Mouse (Mus musculus): ENCODE measurements at regions not wholly inside any gene's neighbourhood (a gene's known extent, or its start where the extent isn't known, plus 50 kb on each side); places are given as distances from the start of the nearest gene placed in this dataset.

- TF ChIP-seq POLR2A (IDR thresholded peaks at IDR 0.05; ENCODE audit: borderline replicate concordance, low read depth, low read length) (no peak), CTCF (IDR thresholded peaks at IDR 0.05; ENCODE audit: low read depth, low read length) (no peak)
- H3K4me1 ChIP-seq (ENCODE audit: control insufficient read depth, insufficient read depth, low read length): no peaks in the 10 kb centered on the region
Measured at GRCm38 (mm10) chr3:130962701-130963472, 147.4 kb upstream of the Lef1 start.

DNA sequence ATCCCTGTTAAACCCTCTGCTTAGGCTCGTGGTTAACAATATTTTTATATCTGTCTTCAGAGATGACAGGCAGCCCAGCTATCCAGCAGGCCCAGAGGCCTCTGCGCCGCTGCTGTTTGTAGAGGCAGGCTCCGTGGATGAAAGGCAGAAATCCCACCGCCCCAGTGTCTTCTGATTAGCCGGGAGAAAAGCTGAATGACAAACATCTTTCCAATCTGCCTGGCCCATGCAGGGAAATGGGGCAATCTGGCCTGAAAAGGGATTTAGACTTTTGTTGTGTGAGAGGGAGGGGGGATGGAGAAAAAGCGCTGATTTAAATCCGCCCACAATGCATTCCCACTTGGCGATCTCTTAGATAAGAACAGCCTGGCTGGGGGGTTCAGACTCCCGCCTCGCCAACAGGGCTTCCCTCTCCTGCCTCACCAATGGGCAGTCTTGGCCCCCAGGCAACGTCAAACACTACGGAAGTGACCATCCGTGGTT, 148.1 kb upstream of the Lef1 start:
- TF ChIP-seq POLR2A (IDR thresholded peaks at IDR 0.05; ENCODE audit: borderline replicate concordance, low read depth, low read length) (no peak), CTCF (IDR thresholded peaks at IDR 0.05; ENCODE audit: low read depth, low read length) (no peak)
- Histone ChIP-seq H3K4me3 (ENCODE audit: insufficient read depth, low read length) (no peak overlapping the region), H3K27ac (ENCODE audit: insufficient read depth, low read depth, low read length) (no peak overlapping the region), H3K4me1 (ENCODE audit: control insufficient read depth, insufficient read depth, low read length) (no peaks in the 10 kb centered on the region)

More at GRCm38 (mm10) chr3:130962701-130963472, 147.4 kb upstream of the Lef1 start:
- no peak overlapping the region for H3K4me3 ChIP-seq (ENCODE audit: insufficient read depth, low read length)
- no peak overlapping the region for H3K27ac ChIP-seq (ENCODE audit: insufficient read depth, low read depth, low read length)

- no peak overlapping the region for H3K27ac ChIP-seq (ENCODE audit: insufficient read depth, low read depth, low read length)
- no peak for TF ChIP-seq CTCF (IDR thresholded peaks at IDR 0.05; ENCODE audit: low read depth, low read length)
- no peak for TF ChIP-seq POLR2A (IDR thresholded peaks at IDR 0.05; ENCODE audit: borderline replicate concordance, low read depth, low read length)
- no peak overlapping the region for H3K4me3 ChIP-seq (ENCODE audit: insufficient read depth, low read length)
- no peaks in the 10 kb centered on the region for H3K4me1 ChIP-seq (ENCODE audit: control insufficient read depth, insufficient read depth, low read length)
Measured at GRCm38 (mm10) chr3:130961704-130962103, 148.6 kb upstream of the Lef1 start.

DNA sequence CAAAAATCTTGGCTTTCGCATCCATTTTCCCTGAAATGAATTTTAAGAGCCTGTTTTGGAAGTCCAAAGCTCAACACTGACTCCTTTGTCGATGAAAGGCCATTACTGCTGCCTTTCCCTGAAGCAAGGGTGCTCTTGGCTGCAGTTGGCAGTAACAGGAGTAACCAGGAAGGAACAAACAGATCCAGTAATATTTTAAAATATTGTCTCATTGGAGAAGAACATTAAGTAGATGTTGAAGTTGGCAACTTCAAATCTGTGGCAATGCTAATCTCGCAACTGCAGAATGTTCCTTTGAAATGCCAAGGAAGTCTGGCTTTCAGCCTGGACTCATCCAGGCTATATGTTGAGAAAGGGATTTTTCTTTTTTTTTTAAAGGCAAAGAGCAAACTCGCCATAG, 154.3 kb upstream of the Lef1 start:
- no peak for TF ChIP-seq CTCF (IDR thresholded peaks at IDR 0.05; ENCODE audit: low read depth, low read length)
- TF ChIP-seq POLR2A (IDR thresholded peaks at IDR 0.05; ENCODE audit: borderline replicate concordance, low read depth, low read length): no peak
- H3K4me1 ChIP-seq (ENCODE audit: control insufficient read depth, insufficient read depth, low read length): peaks cover 4% of the 10 kb centered on the region
- H3K4me3 ChIP-seq (ENCODE audit: insufficient read depth, low read length): no peak overlapping the region
- no peak overlapping the region for H3K27ac ChIP-seq (ENCODE audit: insufficient read depth, low read depth, low read length)

DNA sequence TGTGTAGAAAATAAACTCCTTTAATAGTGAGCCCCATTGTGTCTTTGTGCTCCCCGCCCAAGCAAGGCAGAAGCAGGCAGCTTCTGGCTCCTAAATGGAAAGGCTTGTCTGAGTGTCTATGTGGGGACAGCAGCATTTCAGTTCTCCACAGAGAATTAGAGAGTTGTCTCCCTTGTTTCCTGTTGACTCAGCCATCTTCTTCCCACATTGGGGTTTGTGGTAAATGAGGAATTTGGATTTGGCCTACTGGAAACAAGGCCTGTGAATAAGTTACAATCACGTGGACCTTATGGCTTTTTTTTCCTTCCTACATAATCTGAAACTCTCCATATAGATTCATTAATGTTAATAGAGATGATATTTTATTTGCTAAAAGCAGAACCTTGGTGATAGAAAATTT, 158.9 kb upstream of the Lef1 start:
- Histone ChIP-seq H3K4me1 (ENCODE audit: control insufficient read depth, insufficient read depth, low read length) (peaks cover 6% of the 10 kb centered on the region), H3K4me3 (ENCODE audit: insufficient read depth, low read length) (no peak overlapping the region), H3K27ac (ENCODE audit: insufficient read depth, low read depth, low read length) (0 out of 2 replicates have a peak overlapping the region, but pooled peaks have one; percentile 20)
- no peak for TF ChIP-seq POLR2A (IDR thresholded peaks at IDR 0.05; ENCODE audit: borderline replicate concordance, low read depth, low read length)
- no peak for TF ChIP-seq CTCF (IDR thresholded peaks at IDR 0.05; ENCODE audit: low read depth, low read length)

DNA sequence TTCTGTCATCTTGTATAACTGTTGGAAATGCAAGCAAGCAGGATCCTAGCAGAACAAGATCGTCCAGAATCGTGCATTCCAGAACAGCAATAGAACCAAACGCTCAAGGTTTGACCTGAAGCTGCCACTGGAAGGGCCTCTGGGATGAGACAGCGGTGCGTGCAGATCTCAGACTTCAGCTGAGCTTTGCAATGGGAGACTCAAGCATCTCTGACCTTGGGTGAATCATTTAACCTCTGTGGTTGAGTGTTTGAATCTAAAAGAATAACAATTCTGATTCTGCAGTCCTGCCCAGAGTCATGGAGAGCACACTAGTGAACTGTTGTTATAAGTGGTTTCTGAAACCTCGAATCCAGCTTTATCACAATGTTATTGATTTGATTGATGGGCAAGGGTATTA, 159.4 kb upstream of the Lef1 start:
- TF ChIP-seq POLR2A (IDR thresholded peaks at IDR 0.05; ENCODE audit: borderline replicate concordance, low read depth, low read length): no peak
- TF ChIP-seq CTCF (IDR thresholded peaks at IDR 0.05; ENCODE audit: low read depth, low read length): no peak
- H3K27ac ChIP-seq (ENCODE audit: insufficient read depth, low read depth, low read length): 0 out of 2 replicates have a peak overlapping the region, but pooled peaks have one; percentile 20
- H3K4me3 ChIP-seq (ENCODE audit: insufficient read depth, low read length): no peak overlapping the region
- peaks cover 6% of the 10 kb centered on the region for H3K4me1 ChIP-seq (ENCODE audit: control insufficient read depth, insufficient read depth, low read length)

GRCm38 (mm10) chr3:130947880-130948279, 162.4 kb upstream of the Lef1 start:
- TF ChIP-seq POLR2A (IDR thresholded peaks at IDR 0.05; ENCODE audit: borderline replicate concordance, low read depth, low read length): no peak
- TF ChIP-seq CTCF (IDR thresholded peaks at IDR 0.05; ENCODE audit: low read depth, low read length): no peak
- H3K27ac ChIP-seq (ENCODE audit: insufficient read depth, low read depth, low read length): no peak overlapping the region
- peaks cover 6% of the 10 kb centered on the region for H3K4me1 ChIP-seq (ENCODE audit: control insufficient read depth, insufficient read depth, low read length)
- H3K4me3 ChIP-seq (ENCODE audit: insufficient read depth, low read length): no peak overlapping the region

DNA sequence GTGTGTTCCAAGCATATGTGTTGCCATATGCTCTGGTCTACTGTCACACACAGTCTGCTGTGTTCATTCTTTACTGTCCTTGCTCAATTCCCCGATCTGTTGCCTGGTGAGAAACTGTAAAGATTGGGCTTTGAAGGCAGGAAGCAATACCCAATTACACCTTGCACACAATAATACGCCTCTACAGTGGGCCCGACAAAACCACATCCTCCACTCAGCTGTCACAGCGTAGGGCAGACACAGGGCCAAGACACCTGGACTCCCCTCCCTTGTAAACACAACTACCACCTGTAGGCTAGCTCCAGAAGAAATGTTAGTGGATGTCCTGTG, 163.0 kb upstream of the Lef1 start:
- Histone ChIP-seq H3K4me3 (ENCODE audit: insufficient read depth, low read length) (no peak overlapping the region), H3K27ac (ENCODE audit: insufficient read depth, low read depth, low read length) (no peak overlapping the region), H3K4me1 (ENCODE audit: control insufficient read depth, insufficient read depth, low read length) (peaks cover 6% of the 10 kb centered on the region)
- TF ChIP-seq POLR2A (IDR thresholded peaks at IDR 0.05; ENCODE audit: borderline replicate concordance, low read depth, low read length) (no peak), CTCF (IDR thresholded peaks at IDR 0.05; ENCODE audit: low read depth, low read length) (no peak)

DNA sequence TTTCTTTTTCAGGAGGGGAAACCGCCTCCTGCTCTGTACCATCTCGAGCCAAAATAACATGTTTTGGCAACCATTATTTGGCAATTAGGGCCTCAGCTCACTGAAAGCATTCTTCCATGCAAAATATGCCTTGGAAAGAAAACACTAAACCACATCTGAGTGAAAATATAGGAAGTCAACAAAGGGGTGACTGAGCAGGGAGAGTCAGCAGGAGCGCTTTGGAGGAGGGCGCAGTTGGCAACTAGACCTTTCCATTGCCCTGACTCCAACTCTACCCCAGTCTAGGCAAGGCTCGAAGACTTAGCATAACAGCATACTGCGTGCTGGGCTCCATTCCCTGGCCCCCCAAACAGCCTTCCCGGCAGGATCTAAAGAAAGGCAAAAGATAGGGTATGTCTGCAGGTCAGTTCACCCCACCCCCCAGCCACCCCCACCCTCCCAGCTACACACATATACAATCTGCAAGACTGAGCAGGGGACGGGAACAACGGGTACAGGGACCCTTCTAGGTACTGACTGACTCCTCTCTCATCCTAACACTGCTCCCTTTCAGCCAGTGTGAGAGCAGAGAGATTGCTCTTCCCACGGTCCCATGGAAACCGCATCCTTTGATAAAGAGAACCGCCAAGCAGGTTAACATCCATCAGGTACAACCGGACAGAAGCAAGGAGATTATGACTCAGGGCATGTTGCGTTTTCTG, 163.5 kb upstream of the Lef1 start:
- TF ChIP-seq CTCF (IDR thresholded peaks at IDR 0.05; ENCODE audit: low read depth, low read length) (no peak), POLR2A (IDR thresholded peaks at IDR 0.05; ENCODE audit: borderline replicate concordance, low read depth, low read length) (no peak)
- no peak overlapping the region for H3K27ac ChIP-seq (ENCODE audit: insufficient read depth, low read depth, low read length)
- peaks cover 6% of the 10 kb centered on the region for H3K4me1 ChIP-seq (ENCODE audit: control insufficient read depth, insufficient read depth, low read length)
- H3K4me3 ChIP-seq (ENCODE audit: insufficient read depth, low read length): no peak overlapping the region

DNA sequence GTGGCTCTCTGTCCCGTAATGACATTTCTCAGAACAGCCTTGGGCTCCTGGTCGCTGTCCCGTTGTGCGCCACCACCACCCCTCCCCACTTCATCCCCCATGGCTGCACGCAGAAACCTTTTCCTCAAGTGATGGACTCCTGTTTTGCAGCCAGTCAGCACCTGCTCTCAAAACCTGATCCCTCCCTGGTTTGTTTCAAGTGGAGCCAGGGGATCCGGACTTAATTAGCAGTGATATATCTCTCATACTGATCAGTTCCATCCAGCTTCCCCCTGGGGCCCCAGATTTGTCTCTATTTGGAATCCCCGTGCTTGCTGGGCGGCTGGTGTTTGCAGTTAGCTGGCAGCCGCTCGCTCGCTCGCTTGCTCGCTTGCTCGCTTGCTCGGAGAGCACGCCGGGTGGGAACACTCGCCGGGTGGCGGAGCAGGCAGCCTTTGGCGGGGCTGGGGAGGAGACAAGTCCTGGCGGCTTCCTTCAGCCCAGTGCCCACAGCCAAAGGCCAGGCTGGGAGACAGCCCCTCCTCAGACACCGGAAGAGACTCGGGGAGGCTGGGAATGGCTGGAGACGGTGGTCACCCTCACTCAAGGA, 164.3 kb upstream of the Lef1 start:
- TF ChIP-seq POLR2A (IDR thresholded peaks at IDR 0.05; ENCODE audit: borderline replicate concordance, low read depth, low read length): no peak
- TF ChIP-seq CTCF (IDR thresholded peaks at IDR 0.05; ENCODE audit: low read depth, low read length): no peak
- Histone ChIP-seq H3K27ac (ENCODE audit: insufficient read depth, low read depth, low read length) (no peak overlapping the region), H3K4me1 (ENCODE audit: control insufficient read depth, insufficient read depth, low read length) (peaks cover 2% of the 10 kb centered on the region), H3K4me3 (ENCODE audit: insufficient read depth, low read length) (no peak overlapping the region)
